Mouse (Mus musculus) activated CD4-positive, CD25-positive, alpha-beta regulatory T cell, adult 4 months (primary cell): ENCODE data around the gene Ddx50. TPM values are rescaled to one million over a fixed set of nuclear protein-coding genes. Genes with fewer than 3 reads are reported as not detected.

Experiments used
- ATAC-seq: one replicate; pipeline ENCODE4 v1.8.0; 2017
- polyA plus RNA-seq, 2 experiments: library from polyadenylated mRNA; unstranded; fragments of 100-300 nt; shearing (Covaris generic); gene quantifications; one replicate each; pipeline ENCODE4 v1.2.1; 2017

Gene Ddx50
- polyA plus RNA-seq = 10 to 100 TPM; 91.8 to 100.0 TPM

DNA sequence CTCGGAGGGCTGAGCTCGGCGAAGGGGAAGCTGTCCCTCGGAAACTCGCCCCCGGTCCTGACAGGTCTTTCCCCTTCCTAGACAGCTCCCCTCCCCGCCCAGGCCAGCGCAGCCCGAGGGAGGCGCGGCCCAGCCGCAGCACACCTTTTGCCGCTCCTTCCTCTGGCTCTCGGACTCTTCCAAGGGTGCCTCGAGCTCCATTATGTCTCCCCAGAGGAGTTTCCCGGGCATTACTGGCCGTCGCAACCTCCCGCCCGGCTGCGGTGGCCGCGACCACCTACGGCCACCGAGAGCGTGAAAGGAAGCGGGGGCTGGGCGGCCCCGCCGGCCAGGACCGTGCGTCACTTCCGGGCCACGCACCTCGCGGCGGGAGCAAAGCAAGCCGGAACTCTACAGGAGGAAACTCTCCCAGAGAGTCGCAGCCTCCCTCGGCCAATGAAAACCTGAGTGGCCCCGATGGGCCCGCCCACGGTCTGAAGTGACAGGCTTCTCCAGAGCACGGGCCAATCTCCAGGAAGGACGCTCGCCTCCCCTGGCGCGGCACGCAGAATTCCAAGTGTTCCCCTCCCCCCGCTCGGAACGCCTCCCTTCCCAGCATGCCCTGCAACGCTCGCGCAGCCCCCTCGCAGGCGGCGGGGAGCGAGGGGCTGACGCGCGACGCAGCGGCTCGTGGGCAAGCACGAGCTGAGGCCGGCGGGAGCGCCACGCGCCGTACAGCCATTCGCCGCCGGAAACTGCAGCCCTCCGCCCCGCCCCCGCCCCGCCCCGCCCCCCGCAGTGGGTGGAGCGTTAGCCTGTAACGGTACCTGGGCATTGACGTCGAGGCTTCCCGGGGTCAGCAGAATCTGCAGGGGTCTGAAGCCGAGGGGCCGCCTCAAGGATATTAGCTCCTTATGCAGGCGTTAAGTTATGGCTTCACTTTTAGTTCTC lies at the start of gene Ddx50:
Gene Ddx50, minus strand, starts transcription at position 338 of the 930 bp plus-strand sequence.
- ATAC-seq = peak; percentile 96

DNA sequence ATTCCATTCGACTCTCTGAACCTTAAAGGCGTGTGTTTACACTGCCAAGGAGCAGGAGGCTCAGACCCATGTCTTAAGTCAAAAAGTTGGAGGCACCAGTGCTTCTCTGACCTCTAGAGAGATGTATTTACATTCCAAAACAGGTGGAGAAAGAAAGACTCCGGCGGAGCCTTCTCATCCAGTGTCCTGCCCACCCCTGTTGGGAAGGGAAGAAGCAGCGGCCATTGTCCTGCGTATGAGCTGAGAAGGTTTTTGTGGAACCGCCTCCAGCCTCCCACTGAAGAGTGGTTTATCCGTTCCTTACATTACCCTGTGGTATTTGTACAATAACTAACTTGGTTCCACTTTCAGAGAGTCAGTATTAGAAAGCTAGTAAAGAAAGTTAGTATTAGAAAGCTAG lies 41.8 kb upstream of the Ddx50 start:
- ATAC-seq = no peak

DNA sequence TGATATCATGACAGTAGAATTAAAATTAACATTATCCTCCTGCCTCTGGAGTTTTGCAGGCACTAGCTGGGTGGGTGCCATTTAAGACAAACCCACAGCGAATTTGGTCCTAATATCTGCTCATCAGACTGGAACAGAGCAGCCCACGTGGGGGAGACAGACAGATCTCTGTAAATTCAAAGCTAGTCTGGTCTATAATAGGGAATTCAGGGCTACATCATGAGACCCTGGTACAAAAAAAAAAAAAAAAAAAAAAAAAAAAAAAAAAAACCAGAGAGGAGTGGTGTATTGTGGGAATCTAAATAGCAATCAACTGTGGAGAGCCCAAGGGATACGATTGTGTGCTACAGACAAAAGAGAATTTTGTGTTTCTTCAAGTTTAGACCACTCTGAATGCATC lies 41.2 kb upstream of the Ddx50 start:
- ATAC-seq = no peak

DNA sequence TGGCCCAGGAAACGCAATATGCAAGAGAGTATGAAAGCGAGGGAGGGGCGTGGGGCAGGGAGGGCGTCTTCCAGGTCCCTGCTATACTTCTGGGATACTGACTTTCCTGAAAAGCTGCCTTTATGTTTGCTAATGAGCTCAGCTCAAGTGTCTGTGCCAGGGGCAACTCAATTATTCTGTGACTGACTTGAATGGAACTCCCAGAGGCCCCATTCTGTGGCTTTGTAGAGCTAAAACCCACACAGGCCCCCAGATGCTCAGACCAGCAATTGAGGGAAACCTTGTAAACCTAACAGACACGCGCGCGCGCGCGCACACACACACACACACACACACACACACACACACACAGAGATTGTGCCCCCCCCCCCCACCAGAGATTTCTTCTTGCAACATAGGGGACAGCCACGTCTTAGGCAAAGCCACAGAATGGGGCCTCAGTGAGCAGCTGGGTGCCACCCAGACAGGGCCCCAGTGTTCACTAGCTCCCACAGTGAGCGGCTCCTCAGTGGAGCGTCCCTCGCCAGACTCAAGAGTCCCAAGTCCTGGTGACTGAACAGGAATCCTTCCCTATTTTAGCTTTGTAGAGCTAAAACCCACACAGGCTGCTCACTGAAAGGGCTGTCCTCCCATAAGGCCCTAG lies 36.1 kb upstream of the Ddx50 start:
- ATAC-seq = no peak

DNA sequence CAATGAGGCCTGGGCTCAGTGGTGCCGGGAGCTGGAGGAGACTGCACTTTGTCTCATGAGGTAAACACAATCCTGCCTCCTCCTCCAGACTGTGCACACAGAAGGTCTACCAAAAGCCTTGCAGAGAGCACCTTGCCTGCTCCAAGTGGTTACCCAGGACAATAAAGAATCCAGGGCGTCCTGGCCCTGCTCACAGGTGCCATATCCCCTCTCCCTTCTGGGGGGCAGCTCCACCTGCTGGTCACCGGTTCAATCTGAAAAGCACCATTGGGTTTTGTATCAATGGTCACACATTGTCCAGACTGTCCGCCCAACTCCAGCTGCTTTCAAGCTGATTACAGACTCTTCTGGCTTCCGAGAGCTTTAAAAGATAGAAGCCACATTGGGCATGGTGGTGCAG lies 32.0 kb upstream of the Ddx50 start:
- ATAC-seq = no peak

DNA sequence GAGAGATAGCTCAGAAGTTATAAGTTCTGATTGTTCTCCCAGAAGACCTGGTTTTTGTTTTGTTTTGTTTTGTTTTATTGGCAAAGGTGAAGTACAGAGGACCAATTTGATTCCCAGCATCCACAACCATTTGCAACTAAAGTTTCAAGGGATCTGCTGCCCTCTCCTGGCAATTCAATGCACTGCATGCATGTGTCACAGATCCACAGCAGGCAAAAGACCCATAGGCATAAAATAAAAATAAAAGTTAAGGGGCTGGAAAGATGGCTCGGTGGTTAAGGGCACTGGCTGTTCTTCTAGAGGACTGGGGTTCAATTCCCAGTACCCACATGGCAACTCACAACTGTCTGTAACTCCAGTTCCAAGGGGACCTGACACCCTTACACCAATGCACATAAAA lies 28.8 kb upstream of the Ddx50 start:
- no peak for ATAC-seq

DNA sequence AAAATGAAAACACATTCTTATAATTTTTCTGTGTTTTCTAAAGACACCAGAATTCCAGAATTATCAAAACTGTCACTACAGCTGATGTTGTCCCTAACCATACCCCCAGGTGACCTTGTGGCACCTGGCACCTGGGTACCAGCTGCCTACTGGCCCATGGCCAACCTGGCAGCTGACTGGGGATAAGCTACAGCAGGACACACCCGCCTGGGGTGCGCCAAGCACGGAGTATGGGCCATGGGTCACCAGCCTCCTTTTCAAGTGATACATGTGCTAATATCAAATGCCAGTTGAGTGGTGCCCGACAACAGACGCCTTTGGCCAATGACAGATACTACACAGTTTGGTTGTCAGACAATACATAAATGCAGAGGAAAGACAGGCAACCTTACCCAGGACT lies 26.3 kb upstream of the Ddx50 start:
- ATAC-seq = no peak

DNA sequence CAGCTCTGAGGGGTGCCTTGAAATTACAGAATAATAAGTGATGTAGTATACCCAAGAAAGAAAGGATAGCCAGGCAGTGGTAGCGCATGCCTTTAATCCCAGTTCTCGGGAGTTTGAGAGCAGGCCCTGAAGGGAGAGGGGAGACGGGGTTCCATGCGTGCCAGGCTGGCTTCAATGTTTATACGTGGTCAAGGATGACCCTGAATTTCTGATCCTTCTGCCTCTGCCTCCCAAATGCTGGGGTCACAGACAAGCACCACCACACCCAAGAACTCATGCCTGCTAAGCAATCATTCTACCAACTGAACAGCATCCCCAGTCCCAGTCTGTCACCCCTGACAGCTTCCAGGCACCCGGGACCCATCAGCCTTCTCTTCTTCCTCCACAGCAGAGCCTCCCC lies 25.2 kb upstream of the Ddx50 start:
- no peak for ATAC-seq

DNA sequence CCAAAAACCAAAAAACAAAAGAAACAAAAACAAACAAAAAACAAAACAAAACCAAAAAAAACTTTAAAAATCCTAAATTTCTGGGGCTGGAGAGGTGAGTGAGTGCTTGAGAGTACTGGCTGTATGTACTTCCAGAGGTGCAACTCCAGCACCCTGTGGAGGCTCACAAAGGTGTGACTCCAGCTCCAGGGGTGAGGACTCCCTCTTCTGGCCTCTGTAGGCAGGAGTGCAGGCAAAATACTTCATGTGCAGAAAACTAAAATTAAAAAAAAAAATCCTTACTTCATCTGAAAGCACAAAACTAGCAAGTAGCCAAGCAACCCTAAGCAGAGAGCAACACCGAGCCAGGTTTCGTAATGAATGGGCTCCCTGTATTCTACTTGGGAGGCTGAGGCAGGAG lies 21.3 kb upstream of the Ddx50 start:
- ATAC-seq = no peak

DNA sequence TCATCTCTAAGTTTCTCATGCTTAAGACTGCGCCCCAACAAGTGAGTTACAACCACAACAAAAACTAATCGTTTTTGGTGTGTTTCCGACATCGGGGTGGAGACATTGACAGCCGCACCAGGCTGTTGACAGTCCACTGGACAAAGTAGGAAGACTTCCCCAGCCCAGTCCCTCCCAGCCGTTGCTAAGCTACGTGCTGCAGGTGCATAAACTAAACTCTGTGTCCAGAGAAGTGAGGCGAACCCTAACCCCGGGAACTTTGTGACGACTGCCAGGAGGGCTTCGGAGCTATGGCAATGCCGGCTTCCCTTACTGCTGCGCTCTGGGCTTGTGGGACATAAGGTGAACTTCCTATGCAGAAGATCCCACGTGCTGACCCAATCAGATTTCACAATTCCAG lies 18.2 kb upstream of the Ddx50 start:
- no peak for ATAC-seq

DNA sequence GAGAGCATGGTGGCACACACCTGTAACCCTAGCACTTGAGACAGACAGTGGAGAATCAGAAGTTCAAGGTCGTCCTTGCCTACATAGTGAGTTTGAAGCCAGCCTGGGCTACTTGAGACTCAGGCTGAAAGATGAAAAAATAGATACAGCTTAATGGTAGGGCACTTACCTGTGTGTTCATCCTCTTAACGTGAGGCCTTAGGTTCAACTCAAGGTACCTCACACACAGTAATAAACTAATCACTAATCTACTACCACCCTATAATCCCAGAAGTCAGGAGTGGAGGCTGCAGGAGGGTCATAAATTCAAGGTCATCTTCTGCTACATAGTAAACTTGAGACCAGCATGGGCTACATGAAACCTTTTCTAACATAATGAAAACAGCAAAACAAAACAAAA lies 17.4 kb upstream of the Ddx50 start:
- no peak for ATAC-seq

DNA sequence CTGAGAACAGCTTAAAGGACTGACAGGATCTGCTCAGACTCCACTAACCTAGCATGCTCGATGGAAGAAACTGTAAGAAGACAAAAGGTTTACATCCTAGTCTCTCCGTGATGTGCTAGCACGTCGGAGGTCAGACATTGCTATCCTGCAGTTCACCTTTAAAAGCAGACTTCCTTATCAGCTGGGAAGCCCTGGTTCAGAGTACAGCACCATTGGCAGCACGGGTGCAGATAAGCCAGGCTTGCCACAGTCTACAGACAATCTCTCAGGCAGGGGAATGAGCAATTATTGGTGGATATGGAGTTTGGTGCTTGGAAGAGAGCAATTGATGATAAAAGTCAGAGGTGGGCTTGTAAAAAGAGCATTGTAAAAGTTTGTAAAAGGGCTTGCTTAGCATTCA lies 17.0 kb upstream of the Ddx50 start:
- no peak for ATAC-seq

DNA sequence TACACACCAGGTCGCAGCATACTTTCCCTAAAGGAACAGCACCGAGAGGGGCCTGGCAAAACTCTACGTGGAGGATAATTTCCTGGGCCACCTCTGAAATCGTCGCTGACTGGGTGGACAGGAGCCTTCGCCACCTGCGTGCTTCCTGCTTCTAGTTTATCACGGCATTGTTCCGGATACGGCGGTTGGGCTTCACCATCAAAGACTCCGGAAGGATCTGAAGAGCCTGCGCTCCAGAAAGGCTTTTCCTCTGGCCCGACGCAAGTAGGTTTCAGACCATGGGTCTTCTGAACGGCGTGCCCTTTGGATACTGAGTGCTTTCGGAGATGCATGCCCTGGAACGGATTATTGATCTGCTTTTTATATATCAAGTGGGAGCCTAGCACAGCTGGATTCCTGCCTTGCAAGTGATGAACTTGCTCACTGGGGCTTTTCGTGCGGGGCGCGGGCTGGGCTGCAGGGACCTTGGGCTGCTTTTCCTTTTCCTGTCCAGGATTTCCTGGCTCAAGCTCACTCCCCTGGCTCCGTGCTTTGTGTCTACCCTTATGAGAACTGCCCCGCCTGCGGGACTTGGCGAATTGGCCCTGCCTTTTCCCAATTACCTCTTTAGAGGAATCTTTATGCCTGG lies 14.1 kb upstream of the Ddx50 start:
- ATAC-seq = peak; percentile 94

DNA sequence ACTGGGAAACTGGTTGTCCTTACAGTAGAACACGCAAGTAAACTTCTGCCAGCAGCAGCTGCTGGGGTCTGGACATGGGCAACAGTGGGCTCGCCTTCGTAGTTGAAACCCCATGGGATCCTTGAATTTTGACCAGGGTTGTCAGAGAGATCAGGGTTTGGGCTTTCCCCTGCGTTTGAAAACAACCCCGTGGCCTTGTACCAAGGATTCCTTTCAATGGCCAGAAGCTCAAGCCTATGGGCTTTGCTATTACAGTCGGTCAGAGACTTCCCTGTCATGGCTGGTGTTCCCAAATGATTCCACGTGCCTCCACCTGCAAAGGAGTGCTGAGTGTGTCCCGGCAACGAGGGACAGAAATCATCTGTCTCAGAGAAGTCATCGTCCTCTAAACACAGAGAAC lies 13.2 kb upstream of the Ddx50 start:
- no peak for ATAC-seq

DNA sequence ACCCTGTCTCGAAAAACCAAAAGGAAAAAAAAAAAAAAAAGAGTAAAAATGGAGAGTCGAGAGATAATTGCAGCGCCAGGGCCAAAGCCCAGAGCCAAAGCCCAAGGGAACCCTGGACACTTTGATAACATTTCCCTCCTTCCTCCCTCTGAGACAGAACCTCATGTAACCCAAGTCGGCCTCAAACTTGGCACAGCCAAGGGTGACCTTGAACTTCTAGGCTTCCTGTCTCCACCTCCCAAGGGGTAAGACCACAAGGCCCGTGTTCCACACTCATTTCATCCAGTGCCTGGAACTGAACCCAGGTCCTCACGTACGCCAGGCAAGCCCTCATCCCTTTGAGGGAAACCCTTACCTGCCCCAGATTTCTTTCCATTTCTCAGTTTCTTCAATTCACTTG lies 5.7 kb upstream of the Ddx50 start:
- no peak for ATAC-seq

DNA sequence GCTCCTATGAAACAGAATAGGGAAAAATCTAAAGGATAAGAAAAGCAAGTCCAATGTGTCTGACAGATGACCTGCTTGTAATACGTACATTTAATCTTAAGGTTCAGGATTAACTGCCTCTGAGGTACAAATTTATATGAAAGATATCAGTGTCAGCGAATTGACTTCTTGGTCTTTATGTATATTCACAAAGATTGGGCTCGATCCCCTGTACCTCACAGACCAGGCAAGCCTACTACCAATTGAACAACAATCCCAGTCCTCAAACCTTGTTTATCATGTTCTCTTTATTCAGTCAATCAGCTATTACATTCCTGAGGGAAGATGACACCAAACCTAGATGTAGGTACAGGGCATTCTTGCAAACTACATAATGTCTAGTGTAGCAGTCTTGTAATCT lies 943 bp upstream of the Ddx50 start:
- no peak for ATAC-seq

DNA sequence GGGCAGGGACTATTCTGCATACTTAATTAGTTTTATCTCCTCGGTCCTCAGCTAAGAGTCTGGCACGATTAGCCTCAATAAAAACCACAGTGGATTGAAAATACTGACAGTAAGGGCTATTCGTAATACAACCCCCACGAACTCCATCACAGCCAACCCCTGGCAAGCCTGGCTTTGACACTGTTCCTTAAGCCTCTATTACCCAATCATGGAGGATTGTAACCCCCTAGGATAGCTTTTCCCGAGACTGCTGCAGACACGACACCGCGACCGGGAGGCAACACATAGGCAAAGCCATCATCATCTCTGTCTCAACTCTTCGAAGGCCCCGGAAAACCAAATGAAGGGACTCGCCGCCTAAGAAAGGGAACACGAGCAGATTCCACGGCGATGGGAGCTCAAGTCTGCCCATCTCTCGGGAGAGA lies 648 bp downstream of the Ddx50 start:
- ATAC-seq = no peak

DNA sequence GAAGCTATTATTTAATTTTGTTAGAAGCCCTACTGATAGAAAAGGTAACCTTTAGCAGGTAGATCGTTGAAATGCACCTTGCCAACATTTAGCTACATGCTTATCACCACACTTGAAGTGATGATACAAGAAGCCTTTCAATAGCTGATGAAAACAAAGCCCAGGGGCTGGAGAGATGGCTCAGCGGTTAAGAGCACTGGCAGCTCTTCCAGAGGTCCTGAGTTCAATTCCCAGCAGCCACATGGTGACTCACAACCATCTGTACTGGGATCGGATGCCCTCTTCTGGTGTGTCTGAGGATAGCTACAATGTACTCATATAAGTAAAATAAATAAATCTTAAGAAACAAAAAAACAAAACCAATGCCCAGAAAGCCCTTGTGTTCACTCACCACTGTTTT lies 46.9 kb downstream of the Ddx50 start:
- ATAC-seq = no peak

DNA sequence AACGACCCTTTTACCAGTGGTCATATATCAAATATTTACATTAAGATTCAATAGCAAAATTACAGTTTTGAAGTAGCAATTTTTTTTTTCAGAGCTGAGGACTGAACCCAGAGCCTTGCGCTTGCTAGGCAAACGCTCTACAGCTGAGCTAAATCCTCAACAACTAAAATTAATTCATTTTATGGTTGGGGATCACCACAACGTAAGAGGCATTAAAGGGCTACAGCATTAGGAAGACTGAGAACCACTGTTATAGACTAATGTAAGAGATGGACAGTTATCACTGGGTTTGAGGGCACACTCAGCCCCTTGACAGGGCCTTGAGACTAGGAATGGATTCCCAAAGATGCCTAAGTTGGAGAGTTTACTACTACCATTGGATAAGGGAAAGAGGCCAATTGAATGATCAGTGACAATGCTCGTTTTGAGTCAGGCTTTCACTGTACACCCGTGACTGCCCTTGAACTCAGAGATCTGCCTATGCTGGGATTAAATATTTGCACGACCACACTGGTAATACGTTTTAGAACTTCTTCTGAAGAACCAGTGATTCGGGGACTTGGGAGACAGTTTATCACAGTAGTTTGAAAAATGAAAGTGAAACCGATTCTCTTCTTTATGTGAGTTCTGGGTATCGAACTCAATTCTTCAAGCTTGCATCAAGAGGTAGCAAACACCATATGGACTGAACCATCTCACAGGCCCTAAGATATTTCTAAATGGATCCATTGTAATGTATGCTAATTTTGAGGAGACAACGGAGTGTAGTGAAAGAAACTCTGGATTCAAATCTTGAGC lies 47.6 kb downstream of the Ddx50 start:
- no peak for ATAC-seq

DNA sequence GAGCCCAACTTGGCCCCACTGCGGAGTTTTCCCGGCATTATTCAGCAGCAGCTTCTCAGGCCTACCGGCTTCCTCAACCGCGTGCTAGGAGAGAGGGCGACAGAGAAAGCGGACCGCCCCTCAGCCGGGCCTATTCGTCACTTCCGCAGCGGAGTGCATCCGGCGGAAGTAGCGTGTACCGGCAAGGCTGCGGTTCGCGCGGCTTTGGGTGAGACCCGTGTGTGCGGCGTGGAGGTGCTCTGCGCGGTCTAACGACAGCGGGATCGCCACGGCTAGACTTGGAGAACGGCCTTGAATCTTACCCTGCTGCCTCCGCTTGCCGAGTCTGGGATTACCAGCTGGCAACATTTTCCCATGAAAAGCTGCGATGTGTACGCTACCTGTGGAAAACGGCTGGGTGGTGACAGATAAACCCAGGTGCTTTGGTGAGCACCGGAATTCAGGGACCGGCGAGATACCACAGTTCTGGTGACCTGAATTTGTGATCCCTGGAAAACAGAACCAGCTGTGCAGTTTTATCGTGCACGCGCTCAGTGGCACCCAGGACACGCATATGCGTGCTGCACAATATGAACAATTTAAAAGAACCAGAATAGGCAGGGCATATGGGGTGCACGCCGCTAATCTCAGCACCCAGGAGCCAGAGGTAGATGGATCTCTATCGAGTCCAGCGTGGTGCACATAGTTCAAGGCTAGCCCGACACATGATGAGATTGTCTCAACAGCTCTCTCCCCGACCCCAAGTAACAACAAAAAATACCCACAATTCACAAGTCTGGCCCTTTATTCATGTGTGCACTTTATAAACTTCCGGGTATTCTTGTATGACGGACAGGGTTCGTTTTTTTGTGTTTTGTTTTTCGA lies 48.6 kb downstream of the Ddx50 start, which contains the start of gene Ddx21:
Gene Ddx21, minus strand, starts transcription at position 105 of the 864 bp plus-strand sequence.
- peak; percentile 88 for ATAC-seq

DNA sequence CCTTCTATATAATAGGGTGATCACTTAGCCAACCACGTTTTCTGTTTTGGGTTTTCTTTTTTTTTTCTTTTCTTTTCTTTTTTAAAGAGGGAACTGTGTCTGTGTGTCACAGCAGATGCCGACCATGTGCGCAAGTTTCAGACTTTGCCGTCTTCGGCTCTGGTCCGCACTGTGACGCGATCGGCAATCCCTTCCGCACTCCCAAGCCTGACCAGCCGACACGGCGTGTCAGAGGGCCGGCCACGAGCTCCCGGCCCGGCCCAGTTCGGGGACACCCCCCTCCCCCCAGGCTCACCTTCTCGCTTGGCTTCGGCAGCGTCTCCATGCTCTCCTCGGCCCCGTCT lies 49.2 kb downstream of the Ddx50 start:
- no peak for ATAC-seq
